Mouse (Mus musculus) myocyte (in vitro differentiated cells): ENCODE data around the gene Actl10. TPM values are rescaled to one million over a fixed set of nuclear protein-coding genes. Genes with fewer than 3 reads are reported as not detected.
A peak's percentile ranks its signal among the peaks of the same experiment; 100 is the strongest.

Source experiments
- H3K27me3 ChIP-seq: one replicate; pipeline ENCODE4 v1.6.1; 2011; ENCODE audit not compliant: control insufficient read depth, insufficient read depth, insufficient read length
- H3K36me3 ChIP-seq: one replicate; pipeline ENCODE4 v1.6.1; 2011; ENCODE audit not compliant: control insufficient read depth, insufficient read depth
- H3K4me2 ChIP-seq: one replicate; pipeline ENCODE4 v1.6.1; 2011; ENCODE audit warnings: low read depth, control low read depth
- H3K4me3 ChIP-seq: one replicate; pipeline ENCODE4 v1.5.1; 2011; ENCODE audit warnings: mild to moderate bottlenecking, control low read depth, moderate library complexity
- H3K79me2 ChIP-seq: one replicate; pipeline ENCODE4 v1.6.1; 2011; ENCODE audit not compliant: control insufficient read depth, insufficient read depth
- H3ac ChIP-seq: one replicate; pipeline ENCODE4 v1.6.1; 2011; ENCODE audit not compliant: control insufficient read depth, insufficient read length
- CEBPB ChIP-seq: IDR thresholded peaks from 2 replicates; pipeline ENCODE4 v1.6.1; 2011; ENCODE audit warnings: mild to moderate bottlenecking, moderate library complexity; ENCODE audit not compliant: poor library complexity, insufficient read depth, severe bottlenecking
- E2F4 ChIP-seq: IDR thresholded peaks from one replicate; pipeline ENCODE4 v1.6.1; 2011; ENCODE audit warnings: mild to moderate bottlenecking, control low read depth, moderate library complexity; ENCODE audit not compliant: insufficient read depth
- MAX ChIP-seq: IDR thresholded peaks from one replicate; pipeline ENCODE4 v1.6.1; 2011; ENCODE audit warnings: low read depth, mild to moderate bottlenecking, control low read depth
- MYOD1 ChIP-seq, 3 experiments: IDR thresholded peaks; one replicate each; pipeline ENCODE4 v1.6.1; 2011; ENCODE audit warnings: control low read depth in 2 of 3, low read depth in 2 of 3, mild to moderate bottlenecking in 2 of 3, moderate library complexity in 1 of 3; ENCODE audit not compliant: insufficient read length in 2 of 3, control insufficient read depth in 1 of 3
- MYOG ChIP-seq, 3 experiments: IDR thresholded peaks; one replicate each; pipeline ENCODE4 v1.6.1; 2011; ENCODE audit warnings: control low read depth in 2 of 3, low read depth in 2 of 3, mild to moderate bottlenecking in 2 of 3; ENCODE audit not compliant: insufficient read length in 2 of 3, control insufficient read depth in 1 of 3, insufficient read depth in 1 of 3
- POLR2A ChIP-seq: IDR thresholded peaks from one replicate; pipeline ENCODE4 v1.6.1; 2011; ENCODE audit warnings: low read depth, mild to moderate bottlenecking, control low read depth, moderate library complexity; ENCODE audit not compliant: insufficient read length
- POLR2AphosphoS2 ChIP-seq: IDR thresholded peaks from one replicate; pipeline ENCODE4 v1.6.1; 2011; ENCODE audit warnings: low read depth, control low read depth; ENCODE audit not compliant: insufficient read length
- REST ChIP-seq: IDR thresholded peaks from one replicate; pipeline ENCODE4 v1.6.1; 2011; ENCODE audit warnings: mild to moderate bottlenecking, control low read depth, moderate library complexity; ENCODE audit not compliant: insufficient read depth, insufficient read length
- SRF ChIP-seq: IDR thresholded peaks from one replicate; pipeline ENCODE4 v1.6.1; 2011; ENCODE audit warnings: low read depth; ENCODE audit not compliant: control insufficient read depth, insufficient read length
- TCF12 ChIP-seq: IDR thresholded peaks from one replicate; pipeline ENCODE4 v1.6.1; 2011; ENCODE audit warnings: mild to moderate bottlenecking, control low read depth; ENCODE audit not compliant: poor library complexity, insufficient read depth, severe bottlenecking
- TCF3 ChIP-seq: IDR thresholded peaks from one replicate; pipeline ENCODE4 v1.6.1; 2011; ENCODE audit warnings: low read depth, control low read depth; ENCODE audit not compliant: insufficient read length
- USF1 ChIP-seq: IDR thresholded peaks from one replicate; pipeline ENCODE4 v1.6.1; 2011; ENCODE audit warnings: low read depth, mild to moderate bottlenecking, control low read depth, moderate library complexity
- polyA plus RNA-seq: library from polyadenylated mRNA; unstranded; fragments of >200 nt; fragmentation: generic; extraction: Trizol; gene quantifications from one replicate; pipeline ENCODE4 v1.2.1, GENCODE M21; 2012; ENCODE audit warnings: missing spikeins

Gene Actl10
- polyA plus RNA-seq, 1 experiment = 0.17 TPM

DNA sequence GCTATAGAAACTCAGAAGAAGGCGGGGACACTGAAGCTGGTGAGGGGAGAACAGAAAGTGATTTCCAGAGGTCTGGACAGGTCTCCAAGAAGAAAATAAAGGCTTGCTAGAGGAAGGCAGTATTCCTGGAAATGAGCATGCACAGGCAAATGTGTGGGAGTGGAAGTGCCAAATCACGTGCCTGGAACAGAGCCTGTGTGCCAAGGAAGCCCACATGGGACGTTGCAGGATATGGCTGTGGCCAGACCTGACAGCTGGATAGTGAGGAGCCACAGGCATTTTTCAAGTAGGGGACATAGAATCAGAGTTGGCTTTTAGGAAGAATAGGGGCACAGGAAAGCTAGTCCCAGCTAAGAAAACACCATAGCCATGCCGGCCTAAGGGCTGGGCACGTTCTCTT lies 44.2 kb downstream of the Actl10 start:
- H3K4me2 ChIP-seq = no peak overlapping the region
- no peaks in the 10 kb centered on the region for H3K27me3 ChIP-seq
- H3K36me3 ChIP-seq = no peaks in the 10 kb centered on the region
- H3K4me3 ChIP-seq = no peak overlapping the region
- H3K79me2 ChIP-seq = no peaks in the 10 kb centered on the region
- no peak overlapping the region for H3ac ChIP-seq
- TF ChIP-seq REST = no peak
- TF ChIP-seq MYOG (IDR thresholded peaks at IDR 0.05; ENCODE audit: control insufficient read depth in 1 of 3, insufficient read depth in 1 of 3, insufficient read length in 2 of 3, low read depth in 2 of 3) = peak in 1 of 3 experiments; percentile 71
- no peak for TF ChIP-seq E2F4
- no peak for TF ChIP-seq SRF
- peak; percentile 58 for TF ChIP-seq USF1
- TF ChIP-seq MYOD1 (IDR thresholded peaks at IDR 0.05; ENCODE audit: control insufficient read depth in 1 of 3, insufficient read length in 2 of 3, low read depth in 2 of 3) = peak in 2 of 3 experiments; percentile 37 to 47

DNA sequence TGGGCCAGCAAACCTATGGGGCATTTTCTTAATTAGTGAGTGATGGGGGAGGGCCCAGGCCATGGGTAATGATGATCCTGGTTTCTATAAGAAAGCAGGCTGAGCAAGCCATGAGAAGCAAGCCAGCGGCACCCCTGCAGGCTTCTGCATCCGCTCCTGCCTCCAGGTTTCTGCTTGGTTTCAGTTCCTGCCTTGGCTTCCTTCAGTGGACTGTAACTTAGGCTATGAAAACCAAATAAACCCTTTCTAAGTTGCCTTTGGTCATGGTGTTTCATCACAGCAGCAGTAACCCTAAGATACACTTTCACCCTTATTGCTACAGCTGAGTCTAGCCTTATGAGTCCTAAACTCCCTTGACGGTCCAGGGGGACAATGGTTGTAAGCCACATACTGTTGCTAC lies 45.8 kb downstream of the Actl10 start:
- no peaks in the 10 kb centered on the region for H3K36me3 ChIP-seq
- TF ChIP-seq TCF3 (no peak), POLR2A (no peak), MYOG (IDR thresholded peaks at IDR 0.05; ENCODE audit: control insufficient read depth in 1 of 3, insufficient read depth in 1 of 3, insufficient read length in 2 of 3, low read depth in 2 of 3) (no peak), REST (no peak), MYOD1 (IDR thresholded peaks at IDR 0.05; ENCODE audit: control insufficient read depth in 1 of 3, insufficient read length in 2 of 3, low read depth in 2 of 3) (no peak), POLR2AphosphoS2 (no peak)
- no peak overlapping the region for H3K4me3 ChIP-seq

GRCm38 (mm10) chr2:154600586-154600985 lies 49.0 kb downstream of the Actl10 start:
- TF ChIP-seq MYOD1 (IDR thresholded peaks at IDR 0.05; ENCODE audit: control insufficient read depth in 1 of 3, insufficient read length in 2 of 3, low read depth in 2 of 3) = no peak
- TF ChIP-seq POLR2AphosphoS2 = no peak
- TF ChIP-seq USF1 = no peak
- TF ChIP-seq SRF = no peak
- TF ChIP-seq CEBPB = no peak
- TF ChIP-seq MYOG (IDR thresholded peaks at IDR 0.05; ENCODE audit: control insufficient read depth in 1 of 3, insufficient read depth in 1 of 3, insufficient read length in 2 of 3, low read depth in 2 of 3) = no peak
- no peak for TF ChIP-seq REST
- no peak for TF ChIP-seq MAX
- no peak for TF ChIP-seq TCF3
- no peak for TF ChIP-seq TCF12
- TF ChIP-seq E2F4 = no peak
- no peak for TF ChIP-seq POLR2A
- H3ac ChIP-seq = no peak overlapping the region
- no peak overlapping the region for H3K4me3 ChIP-seq
- H3K4me2 ChIP-seq = no peak overlapping the region
- H3K79me2 ChIP-seq = no peaks in the 10 kb centered on the region
- H3K27me3 ChIP-seq = no peaks in the 10 kb centered on the region
- no peaks in the 10 kb centered on the region for H3K36me3 ChIP-seq

More for the DNA sequence above, 45.8 kb downstream of the Actl10 start:
- Histone ChIP-seq H3ac (no peak overlapping the region), H3K27me3 (no peaks in the 10 kb centered on the region), H3K4me2 (no peak overlapping the region), H3K79me2 (no peaks in the 10 kb centered on the region)

DNA sequence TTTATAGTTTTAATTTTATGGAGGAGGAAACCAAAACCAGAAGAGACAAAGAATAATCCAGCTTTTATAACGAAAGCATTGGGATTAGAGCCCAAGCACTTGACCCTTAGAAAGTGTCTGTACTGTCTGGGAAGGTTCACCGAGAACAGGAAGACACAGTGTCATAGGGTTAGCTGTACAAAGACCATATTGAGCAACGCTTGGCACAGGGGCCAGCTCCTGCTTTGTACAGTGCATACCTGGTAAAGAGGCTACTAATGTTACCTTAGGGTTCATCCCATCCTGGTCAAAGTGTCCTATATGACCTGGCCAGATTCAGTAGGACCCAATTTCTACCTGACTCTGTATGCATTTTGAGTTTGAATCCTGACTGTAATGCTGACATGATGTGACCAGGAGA lies 49.7 kb downstream of the Actl10 start:
- Histone ChIP-seq H3K36me3 (no peaks in the 10 kb centered on the region), H3K4me3 (no peak overlapping the region), H3K4me2 (no peak overlapping the region), H3K27me3 (no peaks in the 10 kb centered on the region), H3ac (no peak overlapping the region), H3K79me2 (no peaks in the 10 kb centered on the region)
- TF ChIP-seq REST (no peak), TCF12 (no peak), MYOD1 (IDR thresholded peaks at IDR 0.05; ENCODE audit: control insufficient read depth in 1 of 3, insufficient read length in 2 of 3, low read depth in 2 of 3) (no peak), POLR2AphosphoS2 (no peak), MYOG (IDR thresholded peaks at IDR 0.05; ENCODE audit: control insufficient read depth in 1 of 3, insufficient read depth in 1 of 3, insufficient read length in 2 of 3, low read depth in 2 of 3) (no peak), E2F4 (no peak), SRF (no peak), POLR2A (no peak), CEBPB (no peak), TCF3 (no peak), MAX (no peak), USF1 (no peak)

Other genes with a start within 250 kb of the Actl10 start
- gene Bpifb9b, start 244.5 kb upstream of the Actl10 start, polyA plus RNA-seq = not detected
- gene Cdk5rap1, start 178.8 kb upstream of the Actl10 start, polyA plus RNA-seq = 14.7 TPM
- gene Snta1, start 143.7 kb upstream of the Actl10 start, polyA plus RNA-seq = 61.7 TPM
- gene Cbfa2t2, start 115.3 kb upstream of the Actl10 start, polyA plus RNA-seq = 7.5 TPM
- gene 1700003F12Rik, start 4.7 kb upstream of the Actl10 start, polyA plus RNA-seq = 22.9 TPM
- gene Necab3, start 7.1 kb downstream of the Actl10 start, polyA plus RNA-seq = 0.12 TPM
- gene E2f1, start 18.1 kb downstream of the Actl10 start, polyA plus RNA-seq = 11.0 TPM
- gene Pxmp4, start 51.9 kb downstream of the Actl10 start, polyA plus RNA-seq = 12.5 TPM
- 3.4 TPM for gene Zfp341, start 61.5 kb downstream of the Actl10 start, polyA plus RNA-seq
- 0.47 TPM for gene 4930519P11Rik, start 61.7 kb downstream of the Actl10 start, polyA plus RNA-seq
- 172 TPM for gene Chmp4b, start 99.9 kb downstream of the Actl10 start, polyA plus RNA-seq
- gene Gm14214, start 218.3 kb downstream of the Actl10 start, polyA plus RNA-seq = not detected
- 379 TPM for gene Raly, start 239.3 kb downstream of the Actl10 start, polyA plus RNA-seq
- not detected for gene a, start 239.6 kb downstream of the Actl10 start, polyA plus RNA-seq